Mouse (Mus musculus) lung, postnatal 10 days (tissue): ENCODE results near the gene Dpp4.

ENCODE experiments used
- DNase-seq: peaks from one replicate; pipeline ENCODE4 v3.0.0; 2021

Dpp4 gene

DNA sequence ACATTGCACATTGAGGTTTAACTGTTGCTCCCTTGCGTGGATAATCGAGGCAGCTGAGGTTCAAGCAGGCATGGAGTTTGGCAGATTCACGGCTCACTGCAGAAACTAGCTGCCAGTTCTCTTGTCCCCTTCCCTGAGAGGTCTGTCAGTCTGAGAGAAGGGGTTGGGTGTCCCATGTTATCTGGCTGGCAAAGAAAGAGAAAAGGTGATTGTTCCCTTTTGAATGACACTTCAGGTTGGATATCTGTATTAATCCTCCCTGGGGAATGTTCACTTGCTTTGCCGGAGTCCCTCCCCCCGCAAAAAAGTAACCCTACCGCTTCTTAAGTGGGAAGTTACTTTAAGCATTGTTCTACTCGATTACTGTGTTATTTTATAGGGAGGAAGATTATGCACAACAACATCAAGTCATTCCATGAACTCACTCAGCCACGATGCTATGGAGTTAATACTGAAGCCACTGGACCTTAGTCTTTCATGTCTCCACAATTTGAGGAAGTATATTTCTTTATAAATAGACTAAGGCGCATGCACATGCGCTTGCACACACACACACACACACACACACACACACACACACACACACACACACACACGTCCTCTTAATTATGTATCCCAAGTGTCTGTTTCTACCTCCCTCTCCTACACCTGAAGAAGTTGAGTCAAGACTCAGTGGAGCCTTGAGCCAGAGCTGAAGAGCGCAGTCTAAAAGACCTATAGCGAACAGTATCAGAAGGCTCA, at the start of gene Dpp4:
Dpp4 (minus strand) TSS at position 151 of the 741 bp plus-strand sequence.
- DNase-seq = no peak

DNA sequence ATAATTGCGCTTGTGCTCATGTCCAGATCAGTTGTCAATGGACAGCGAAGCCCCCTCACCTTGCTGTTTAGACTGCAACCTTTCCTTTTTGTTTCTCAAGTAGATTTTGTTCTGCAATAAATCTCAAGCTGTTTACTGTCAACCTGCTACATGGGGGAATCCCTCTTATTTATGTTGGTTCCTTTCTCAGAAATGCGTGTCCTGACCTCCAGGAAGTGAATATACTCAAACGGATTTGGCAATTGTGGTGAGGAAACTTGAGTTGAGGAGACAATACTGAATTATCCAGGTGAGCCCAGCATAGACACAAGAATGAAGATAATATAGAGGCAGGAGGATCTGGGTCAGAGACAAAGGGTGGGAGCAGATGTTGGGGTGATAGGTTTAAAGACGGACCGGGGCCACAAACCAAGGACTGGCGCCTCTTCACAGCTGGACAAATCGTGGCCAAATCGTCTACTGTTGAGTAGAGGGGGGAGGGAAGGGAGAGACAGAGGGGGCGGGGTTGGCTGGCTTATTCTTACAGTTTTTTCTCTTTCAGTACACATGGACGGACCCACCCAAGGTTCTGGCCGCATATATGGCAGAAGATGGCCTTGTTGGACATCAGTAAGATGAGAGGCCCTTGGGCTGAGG, 48.9 kb upstream of the Dpp4 start:
- no peak for DNase-seq

DNA sequence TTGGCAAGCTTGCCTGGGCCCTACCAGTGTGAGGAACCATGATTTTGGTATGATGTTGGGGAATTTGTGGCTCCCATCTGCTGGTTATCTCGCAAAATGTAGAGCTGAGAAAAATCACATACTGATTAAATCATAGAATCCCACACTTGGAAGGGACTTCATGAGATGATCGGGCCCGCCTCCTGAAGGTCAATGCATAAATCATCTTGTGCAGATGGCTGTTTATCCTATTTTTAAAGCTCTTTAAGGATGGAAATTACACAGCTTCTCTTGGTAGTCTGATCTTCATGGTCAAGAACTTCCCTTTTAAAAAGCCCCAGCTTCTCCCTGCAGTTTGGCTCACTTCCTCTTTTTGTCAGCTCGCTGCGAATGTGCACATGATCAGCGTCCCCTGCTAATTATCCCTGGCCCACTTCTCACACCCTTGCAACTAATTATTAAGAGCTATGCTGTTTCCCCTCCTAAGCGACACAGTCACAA, 48.2 kb upstream of the Dpp4 start:
- no peak for DNase-seq

- no peak for DNase-seq
Observed at GRCm38 (mm10) chr2:62459241-62460174, 47.5 kb upstream of the Dpp4 start.

- DNase-seq = no peak
Observed at GRCm38 (mm10) chr2:62458070-62458469, 46.0 kb upstream of the Dpp4 start.

DNA sequence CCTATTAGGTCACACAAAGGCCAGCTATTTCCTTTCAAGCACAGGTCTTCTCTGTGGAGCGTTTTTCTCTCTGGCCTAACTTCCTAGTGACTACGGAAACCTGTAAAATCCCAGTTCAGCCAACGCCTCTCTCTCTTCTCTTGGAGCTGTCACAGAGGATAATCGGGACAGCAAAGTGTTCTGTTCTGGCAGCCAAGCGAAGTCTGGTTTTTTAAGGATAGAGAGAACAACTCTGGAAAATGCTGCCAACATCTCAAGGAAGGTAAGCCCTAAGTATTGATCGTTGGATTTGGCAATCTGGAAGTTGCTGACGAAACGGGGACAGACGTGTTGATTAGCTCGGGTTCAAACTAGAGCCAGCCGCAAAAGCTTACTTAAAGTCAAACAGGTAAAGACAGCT, 43.0 kb upstream of the Dpp4 start:
- DNase-seq = no peak

DNA sequence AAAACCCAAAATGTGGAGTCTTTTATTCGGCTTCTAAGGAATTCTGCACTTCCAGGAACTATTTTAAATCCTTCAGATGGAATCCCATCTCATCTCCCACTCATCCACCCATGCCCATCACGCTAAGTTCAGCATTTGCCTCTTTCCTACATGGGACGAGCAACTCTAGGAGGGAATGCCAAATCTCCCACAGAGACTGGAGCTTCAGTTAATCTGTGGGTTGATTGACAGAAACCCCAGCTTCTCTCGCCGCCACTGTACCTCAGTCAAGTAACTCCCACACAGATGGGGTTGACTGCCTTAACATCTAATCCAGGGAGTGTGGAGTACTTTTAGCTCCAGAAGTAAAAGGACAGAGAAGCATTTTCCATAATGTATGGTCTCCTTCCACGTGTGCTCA, 42.0 kb upstream of the Dpp4 start:
- DNase-seq = no peak

GRCm38 (mm10) chr2:62450364-62450763, 38.3 kb upstream of the Dpp4 start:
- DNase-seq = no peak

DNA sequence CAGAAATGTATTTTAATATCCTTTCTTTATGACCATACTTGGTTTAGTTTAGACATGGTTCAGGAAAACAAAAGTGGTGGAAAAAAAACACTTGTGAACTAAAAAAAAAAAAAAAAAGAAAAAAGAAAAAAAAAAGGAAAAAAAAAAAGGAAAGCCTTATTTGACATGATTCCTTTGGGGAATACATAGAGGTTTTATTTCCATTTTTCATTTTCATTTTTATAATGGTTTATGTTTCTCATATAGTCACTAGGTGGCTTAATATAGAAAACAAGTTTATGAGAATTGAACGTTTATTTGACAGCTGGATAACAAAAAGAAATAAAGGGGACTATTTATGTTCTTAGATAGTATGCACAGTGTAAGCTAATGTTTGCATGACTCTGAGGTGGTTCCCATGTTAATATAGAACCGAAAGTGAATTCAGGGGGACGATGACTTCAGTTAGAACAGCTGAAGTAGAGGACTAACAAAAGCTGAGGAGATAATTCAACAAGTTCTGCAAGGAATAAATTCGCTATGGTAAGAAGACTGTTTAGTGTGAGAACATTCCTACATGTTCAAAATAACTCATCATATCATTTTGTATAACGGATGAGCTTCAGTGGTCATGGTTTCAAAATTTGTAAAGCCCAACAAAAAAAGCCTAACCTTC, 37.8 kb upstream of the Dpp4 start:
- no peak for DNase-seq

DNA sequence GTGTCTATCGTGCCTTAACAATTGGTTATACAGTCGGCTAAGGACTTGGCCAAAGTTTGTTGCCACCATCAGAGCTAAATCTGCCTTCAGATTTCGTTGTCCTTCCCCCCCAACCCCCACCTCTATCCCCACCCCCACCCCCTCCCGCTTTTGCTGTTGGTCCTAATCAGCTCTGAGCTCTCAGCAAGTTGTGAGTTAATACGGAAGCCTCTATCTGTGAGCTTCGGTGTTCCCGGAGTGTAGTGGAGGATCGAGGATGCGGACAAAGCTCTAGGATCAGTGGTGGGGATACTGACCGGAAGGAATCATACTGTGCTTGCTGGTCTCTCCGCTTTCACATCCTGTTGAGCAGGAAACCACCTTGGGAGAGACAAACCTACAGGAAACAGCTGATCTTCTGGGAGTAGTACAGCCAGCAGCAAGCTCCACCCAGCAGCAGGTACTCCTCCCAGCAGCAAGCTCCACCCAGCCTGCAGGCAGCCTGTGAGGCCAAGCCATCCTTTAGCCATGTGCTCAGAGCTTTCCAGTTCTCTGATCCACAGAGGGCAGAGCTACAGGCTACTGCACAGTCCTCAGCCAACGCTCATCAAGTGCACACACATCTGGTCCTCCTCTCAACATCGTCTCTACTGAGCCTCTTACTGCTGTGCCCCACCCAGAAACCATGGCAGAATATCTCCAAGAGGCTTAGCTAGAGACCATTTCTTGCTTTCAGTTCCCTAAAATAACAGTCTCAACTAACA, 28.9 kb upstream of the Dpp4 start:
- DNase-seq = peak; percentile 65

- no peak for DNase-seq
Observed at GRCm38 (mm10) chr2:62440083-62440482, 28.1 kb upstream of the Dpp4 start.

DNA sequence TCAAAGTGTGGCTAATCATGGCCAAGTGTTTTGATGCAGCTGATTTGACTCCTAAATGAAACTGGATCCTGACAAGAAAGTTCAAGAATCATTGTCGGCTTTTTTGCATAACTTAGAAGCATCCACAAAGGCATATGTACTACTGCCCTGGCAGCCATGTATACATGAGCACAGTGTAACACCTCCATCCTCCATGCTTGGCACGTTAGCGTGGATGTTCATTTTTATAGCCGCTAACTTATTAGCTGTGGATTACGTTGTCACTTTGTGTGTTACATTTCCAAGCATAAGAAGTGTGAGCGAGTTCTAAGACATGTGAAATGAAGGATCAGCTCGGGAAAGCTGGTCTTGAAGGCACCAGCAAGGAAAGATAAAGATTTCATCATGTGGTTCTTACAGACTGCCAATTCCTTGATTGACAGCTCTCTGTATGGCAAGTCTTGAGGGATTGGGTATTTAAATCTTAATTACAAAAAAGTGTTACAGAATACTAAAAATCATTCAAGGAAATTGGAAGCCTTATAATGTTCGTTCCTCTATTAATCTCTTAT, 19.3 kb upstream of the Dpp4 start:
- no peak for DNase-seq

- DNase-seq = no peak
Observed at GRCm38 (mm10) chr2:62425941-62426340, 13.9 kb upstream of the Dpp4 start.

GRCm38 (mm10) chr2:62423343-62423776, 11.3 kb upstream of the Dpp4 start:
- no peak for DNase-seq

- no peak for DNase-seq
Observed at GRCm38 (mm10) chr2:62422515-62423342, 10.7 kb upstream of the Dpp4 start.

DNA sequence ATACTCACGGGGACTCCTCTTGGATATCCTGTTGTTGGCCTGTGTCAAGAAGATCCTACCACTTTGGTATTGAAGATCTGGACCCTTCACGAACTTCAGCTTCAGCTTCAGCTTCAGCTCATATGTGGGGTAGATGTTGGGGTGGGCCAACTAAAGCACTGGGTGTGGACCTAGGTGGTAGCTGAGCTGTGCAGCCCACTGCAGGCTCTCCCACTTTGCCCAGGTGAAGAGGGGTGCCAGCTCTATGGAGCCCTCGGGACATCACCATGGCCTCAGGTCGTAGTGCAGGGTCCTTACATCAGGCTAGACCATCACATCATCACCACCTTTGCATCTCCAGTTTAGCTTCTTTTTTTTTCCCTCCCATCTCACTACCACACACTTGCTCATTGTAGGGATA, 9.2 kb upstream of the Dpp4 start:
- no peak for DNase-seq

DNA sequence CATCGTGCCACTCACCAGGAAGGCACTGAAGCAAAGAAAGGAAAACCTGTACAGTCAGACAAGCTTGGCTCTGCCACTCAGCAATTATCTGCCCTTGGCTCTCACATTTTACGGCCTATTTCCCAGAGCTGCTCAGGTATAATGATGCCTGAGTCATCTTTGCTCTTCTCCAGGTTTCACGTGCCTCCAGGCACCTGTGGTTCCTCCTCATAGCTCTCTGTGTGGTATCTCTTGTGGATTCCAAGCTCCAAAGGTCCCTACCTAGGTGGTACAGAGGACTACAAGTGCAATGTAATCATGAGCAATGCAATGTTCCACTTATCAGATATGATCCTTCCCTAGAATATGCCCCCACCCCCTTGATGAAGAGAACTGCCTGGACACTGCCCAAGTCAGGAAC, 8.0 kb upstream of the Dpp4 start:
- no peak for DNase-seq

DNA sequence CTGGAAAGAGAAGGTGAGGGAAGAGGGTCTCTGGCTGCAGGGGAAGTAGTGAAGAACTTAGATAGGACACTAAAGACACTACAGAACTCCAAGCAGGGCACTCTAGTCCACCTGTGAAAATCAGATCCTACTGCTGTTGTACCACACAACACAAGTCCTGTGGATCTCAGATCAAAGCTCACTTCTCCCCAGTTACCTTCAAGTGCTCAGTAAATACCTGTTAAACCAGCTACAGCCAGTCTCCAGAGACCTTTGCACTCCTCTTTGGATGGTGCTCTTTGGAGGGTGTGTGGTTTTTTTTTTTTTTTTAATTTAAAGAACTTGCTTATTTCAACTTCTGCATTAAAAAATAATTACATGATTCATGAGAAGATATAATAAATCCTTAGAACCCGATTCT, 5.2 kb upstream of the Dpp4 start:
- DNase-seq = no peak

DNA sequence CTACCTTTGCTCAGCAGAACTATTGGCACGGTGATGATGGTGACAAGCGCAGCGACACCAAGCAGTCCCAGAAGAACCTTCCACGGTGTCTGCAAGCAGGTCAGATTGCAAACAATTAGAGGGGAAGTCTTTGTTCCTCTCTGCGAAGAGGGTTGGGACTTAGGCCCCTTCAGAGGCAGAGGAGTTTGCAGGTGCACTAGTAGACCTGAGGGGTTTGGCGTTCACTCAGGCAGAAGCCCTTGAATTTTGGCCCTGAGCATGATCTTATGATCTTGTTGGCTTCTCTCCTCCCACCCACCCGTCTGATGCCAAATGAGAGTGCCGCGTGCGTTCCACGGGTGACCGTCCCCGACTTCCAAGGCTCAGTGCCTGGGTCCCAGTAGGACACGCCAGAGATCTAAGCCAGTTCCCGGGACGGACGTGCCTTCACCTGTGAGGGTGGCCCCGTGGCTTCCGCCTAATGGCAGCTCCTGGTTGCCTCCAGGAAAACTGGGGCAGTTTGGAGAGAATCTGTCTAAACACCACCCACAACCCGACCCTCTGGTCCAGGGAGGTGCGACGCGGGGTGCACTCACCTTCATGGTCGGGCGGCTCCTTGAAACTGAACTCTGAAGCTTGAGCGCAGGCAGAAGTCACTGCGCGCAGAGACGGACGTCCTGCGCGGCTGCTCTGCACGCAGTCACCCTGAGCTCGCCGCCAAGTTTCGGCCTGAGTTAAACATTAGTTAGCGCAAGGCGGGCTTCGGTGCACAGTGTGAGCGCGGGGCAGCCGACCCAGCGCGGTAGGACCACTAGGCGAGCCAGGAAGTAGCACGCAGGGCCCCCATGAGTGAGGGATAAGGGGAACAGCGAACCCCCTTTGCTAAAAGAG, 585 bp downstream of the Dpp4 start:
- peak; percentile 63 for DNase-seq

- peak; percentile 73 for DNase-seq
Observed at GRCm38 (mm10) chr2:62408701-62409201, 3.3 kb downstream of the Dpp4 start.
